Mouse (Mus musculus): ENCODE measurements around the gene Adgra1. TPM values are rescaled to one million over a fixed set of nuclear protein-coding genes. Genes with fewer than 3 reads are reported as not detected.

Gene Adgra1
- polyA plus RNA-seq, 1 experiment from 2014 or later: 4.4 TPM

- H3K27me3 ChIP-seq (ENCODE audit: control insufficient read depth, insufficient read depth, low read length): peaks cover 25% of the 10 kb centered on the region
- no peaks in the 10 kb centered on the region for H3K36me3 ChIP-seq (ENCODE audit: control insufficient read depth, insufficient read depth, low read length)
- no peak within 1 kb of the TSS for H3K27ac ChIP-seq (ENCODE audit: low read depth, low read length)
- H3K9me3 ChIP-seq (ENCODE audit: control insufficient read depth, low read length): no peaks in the 10 kb centered on the region
- WGBS: under 1% methylated on average over 50 of the region's 50 CpGs
- H3K4me1 ChIP-seq (replicated peaks; ENCODE audit: control insufficient read depth, insufficient read depth, low read length): no peaks in the 10 kb centered on the region
- ATAC-seq (replicated peaks; ENCODE audit: low FRiP score): peak; percentile 78
- peak within 1 kb of the TSS; percentile 47; the same call in 1 of the 2 replicates for H3K9ac ChIP-seq (ENCODE audit: low read length)
- peak within 1 kb of the TSS; percentile 83 for H3K4me2 ChIP-seq (ENCODE audit: low read depth, low read length, severe bottlenecking)
- DNase-seq (ENCODE audit: low spot score): peak; percentile 74
- H3K4me3 ChIP-seq (ENCODE audit: low read depth, low read length): peak within 1 kb of the TSS; percentile 46
Observed at GRCm38 (mm10) chr7:139894655-139895557, 60.9 kb downstream of the Adgra1 start, which contains the start of gene Kndc1. Gene Kndc1, plus strand, starts transcription at chr7:139894696.

GRCm38 (mm10) chr7:139896271-139896670, 62.3 kb downstream of the Adgra1 start:
- H3K9me3 ChIP-seq (ENCODE audit: control insufficient read depth, low read length): no peaks in the 10 kb centered on the region
- H3K4me1 ChIP-seq (replicated peaks; ENCODE audit: control insufficient read depth, insufficient read depth, low read length): no peaks in the 10 kb centered on the region
- H3K4me2 ChIP-seq (ENCODE audit: low read depth, low read length, severe bottlenecking): no peak overlapping the region
- peaks cover 25% of the 10 kb centered on the region for H3K27me3 ChIP-seq (ENCODE audit: control insufficient read depth, insufficient read depth, low read length)
- H3K4me3 ChIP-seq (ENCODE audit: low read depth, low read length): no peak overlapping the region
- no peak overlapping the region for H3K27ac ChIP-seq (ENCODE audit: low read depth, low read length)
- H3K9ac ChIP-seq (ENCODE audit: low read length): no peak overlapping the region
- ATAC-seq (replicated peaks; ENCODE audit: low FRiP score) (no peak), DNase-seq (ENCODE audit: low spot score) (no peak)
- no peaks in the 10 kb centered on the region for H3K36me3 ChIP-seq (ENCODE audit: control insufficient read depth, insufficient read depth, low read length)
- WGBS: 82% methylated on average over 7 of the region's 7 CpGs

- Histone ChIP-seq H3K36me3 (ENCODE audit: control insufficient read depth, insufficient read depth, low read length) (no peaks in the 10 kb centered on the region), H3K27me3 (ENCODE audit: control insufficient read depth, insufficient read depth, low read length) (peaks cover 25% of the 10 kb centered on the region), H3K9ac (ENCODE audit: low read length) (no peak overlapping the region), H3K4me1 (replicated peaks; ENCODE audit: control insufficient read depth, insufficient read depth, low read length) (no peaks in the 10 kb centered on the region), H3K4me2 (ENCODE audit: low read depth, low read length, severe bottlenecking) (no peak overlapping the region), H3K4me3 (ENCODE audit: low read depth, low read length) (no peak overlapping the region), H3K27ac (ENCODE audit: low read depth, low read length) (no peak overlapping the region), H3K9me3 (ENCODE audit: control insufficient read depth, low read length) (no peaks in the 10 kb centered on the region)
- 82% methylated on average over 7 of the region's 7 CpGs for WGBS
- ATAC-seq (replicated peaks; ENCODE audit: low FRiP score) (no peak), DNase-seq (ENCODE audit: low spot score) (no peak)
Observed at GRCm38 (mm10) chr7:139896796-139897195, 62.8 kb downstream of the Adgra1 start.

DNA sequence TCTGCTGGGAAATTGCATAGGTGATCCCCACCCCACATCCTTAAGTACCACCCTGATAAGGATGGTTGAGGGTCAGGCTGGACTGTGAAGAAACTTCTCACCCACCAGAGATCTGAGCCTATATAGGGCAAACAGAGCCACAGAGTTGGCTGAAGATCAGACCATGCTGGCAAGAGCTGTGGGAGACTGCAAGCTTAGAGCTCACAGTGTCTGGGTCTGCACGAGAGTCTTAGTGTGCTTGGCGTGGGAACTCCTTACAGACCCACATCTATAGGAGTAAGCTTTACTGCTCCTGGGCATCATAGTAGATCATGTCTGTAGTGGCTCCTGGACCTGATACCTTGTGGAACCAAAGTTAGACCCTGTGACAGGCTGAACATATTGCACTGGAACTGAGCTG, 64.6 kb downstream of the Adgra1 start:
- ATAC-seq (replicated peaks; ENCODE audit: low FRiP score): no peak
- no peak for DNase-seq (ENCODE audit: low spot score)
- H3K36me3 ChIP-seq (ENCODE audit: control insufficient read depth, insufficient read depth, low read length): no peaks in the 10 kb centered on the region
- H3K9me3 ChIP-seq (ENCODE audit: control insufficient read depth, low read length): no peaks in the 10 kb centered on the region
- H3K27me3 ChIP-seq (ENCODE audit: control insufficient read depth, insufficient read depth, low read length): peaks cover 22% of the 10 kb centered on the region
- 84% methylated on average over 2 of the region's 2 CpGs for WGBS
- no peak overlapping the region for H3K27ac ChIP-seq (ENCODE audit: low read depth, low read length)
- no peak overlapping the region for H3K4me2 ChIP-seq (ENCODE audit: low read depth, low read length, severe bottlenecking)
- H3K9ac ChIP-seq (ENCODE audit: low read length): no peak overlapping the region
- H3K4me1 ChIP-seq (replicated peaks; ENCODE audit: control insufficient read depth, insufficient read depth, low read length): no peaks in the 10 kb centered on the region
- H3K4me3 ChIP-seq (ENCODE audit: low read depth, low read length): no peak overlapping the region

DNA sequence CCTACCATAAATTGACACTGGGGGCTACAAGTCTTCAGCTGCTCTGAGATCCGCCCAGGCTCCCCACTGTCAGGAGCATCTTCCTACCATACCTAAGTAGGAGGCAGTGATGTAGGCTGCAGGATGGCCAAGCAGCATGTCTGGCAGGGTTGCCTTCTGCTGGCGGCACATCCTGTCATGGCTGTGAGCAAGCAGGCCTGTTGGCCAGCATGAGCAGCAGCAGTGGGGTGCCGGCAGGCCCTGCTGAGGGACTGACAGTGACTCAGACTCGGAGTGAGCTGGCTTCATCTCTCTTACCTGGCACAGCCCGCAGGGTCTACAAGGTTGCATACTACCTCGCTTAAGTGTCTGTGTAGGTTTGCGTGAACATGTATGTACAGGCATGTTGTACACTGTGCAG, 65.5 kb downstream of the Adgra1 start:
- no peak overlapping the region for H3K27ac ChIP-seq (ENCODE audit: low read depth, low read length)
- H3K27me3 ChIP-seq (ENCODE audit: control insufficient read depth, insufficient read depth, low read length): peaks cover 15% of the 10 kb centered on the region
- no peak overlapping the region for H3K4me3 ChIP-seq (ENCODE audit: low read depth, low read length)
- ATAC-seq (replicated peaks; ENCODE audit: low FRiP score) (no peak), DNase-seq (ENCODE audit: low spot score) (no peak)
- H3K4me2 ChIP-seq (ENCODE audit: low read depth, low read length, severe bottlenecking): no peak overlapping the region
- H3K9ac ChIP-seq (ENCODE audit: low read length): no peak overlapping the region
- H3K4me1 ChIP-seq (replicated peaks; ENCODE audit: control insufficient read depth, insufficient read depth, low read length): no peaks in the 10 kb centered on the region
- no peaks in the 10 kb centered on the region for H3K36me3 ChIP-seq (ENCODE audit: control insufficient read depth, insufficient read depth, low read length)
- whole genome bisulfite sequencing: 88% methylated on average over 7 of the region's 7 CpGs
- no peaks in the 10 kb centered on the region for H3K9me3 ChIP-seq (ENCODE audit: control insufficient read depth, low read length)

GRCm38 (mm10) chr7:139900456-139900855, 66.5 kb downstream of the Adgra1 start:
- Histone ChIP-seq H3K4me1 (replicated peaks; ENCODE audit: control insufficient read depth, insufficient read depth, low read length) (no peaks in the 10 kb centered on the region; the same call in 1 of the 2 replicates), H3K27me3 (ENCODE audit: control insufficient read depth, insufficient read depth, low read length) (peaks cover 6% of the 10 kb centered on the region), H3K9me3 (ENCODE audit: control insufficient read depth, low read length) (no peaks in the 10 kb centered on the region), H3K27ac (ENCODE audit: low read depth, low read length) (no peak overlapping the region), H3K4me3 (ENCODE audit: low read depth, low read length) (no peak overlapping the region), H3K36me3 (ENCODE audit: control insufficient read depth, insufficient read depth, low read length) (no peaks in the 10 kb centered on the region), H3K4me2 (ENCODE audit: low read depth, low read length, severe bottlenecking) (no peak overlapping the region), H3K9ac (ENCODE audit: low read length) (no peak overlapping the region)
- ATAC-seq (replicated peaks; ENCODE audit: low FRiP score) (no peak), DNase-seq (ENCODE audit: low spot score) (no peak)
- 94% methylated on average over 7 of the region's 7 CpGs for WGBS

GRCm38 (mm10) chr7:139900896-139901295, 66.9 kb downstream of the Adgra1 start:
- no peak for DNase-seq (ENCODE audit: low spot score)
- no peak overlapping the region for H3K27ac ChIP-seq (ENCODE audit: low read depth, low read length)
- H3K4me3 ChIP-seq (ENCODE audit: low read depth, low read length): no peak overlapping the region
- no peaks in the 10 kb centered on the region; the same call in 1 of the 2 replicates for H3K4me1 ChIP-seq (replicated peaks; ENCODE audit: control insufficient read depth, insufficient read depth, low read length)
- H3K27me3 ChIP-seq (ENCODE audit: control insufficient read depth, insufficient read depth, low read length): peaks cover 2% of the 10 kb centered on the region; the same call in 1 of the 2 replicates
- H3K9ac ChIP-seq (ENCODE audit: low read length): no peak overlapping the region
- H3K4me2 ChIP-seq (ENCODE audit: low read depth, low read length, severe bottlenecking): no peak overlapping the region
- H3K9me3 ChIP-seq (ENCODE audit: control insufficient read depth, low read length): no peaks in the 10 kb centered on the region
- no peak for ATAC-seq (replicated peaks; ENCODE audit: low FRiP score)
- H3K36me3 ChIP-seq (ENCODE audit: control insufficient read depth, insufficient read depth, low read length): no peaks in the 10 kb centered on the region
- WGBS: 89% methylated on average over 6 of the region's 6 CpGs

- ATAC-seq (replicated peaks; ENCODE audit: low FRiP score): no peak
- Histone ChIP-seq H3K4me3 (ENCODE audit: low read depth, low read length) (no peak overlapping the region), H3K4me2 (ENCODE audit: low read depth, low read length, severe bottlenecking) (no peak overlapping the region), H3K4me1 (replicated peaks; ENCODE audit: control insufficient read depth, insufficient read depth, low read length) (no peaks in the 10 kb centered on the region; the same call in 1 of the 2 replicates), H3K27me3 (ENCODE audit: control insufficient read depth, insufficient read depth, low read length) (no peaks in the 10 kb centered on the region; the same call in 1 of the 2 replicates), H3K27ac (ENCODE audit: low read depth, low read length) (no peak overlapping the region), H3K9ac (ENCODE audit: low read length) (no peak overlapping the region), H3K9me3 (ENCODE audit: control insufficient read depth, low read length) (no peaks in the 10 kb centered on the region), H3K36me3 (ENCODE audit: control insufficient read depth, insufficient read depth, low read length) (no peaks in the 10 kb centered on the region)
- 30% methylated on average over 1 of the region's 1 CpGs for WGBS
- DNase-seq (ENCODE audit: low spot score): no peak
Observed at GRCm38 (mm10) chr7:139901981-139902380, 68.0 kb downstream of the Adgra1 start.

All from forebrain, embryonic 11.5 days (tissue).